Mouse (Mus musculus) gastrocnemius, adult 8-10 months (tissue): ENCODE results near the gene Lrrfip1. TPM values are rescaled to one million over a fixed set of nuclear protein-coding genes. Genes with fewer than 3 reads are reported as not detected.

ENCODE experiments used
- DNase-seq, 2 experiments: peaks; one replicate each; pipeline ENCODE4 v3.0.0; 2022; ENCODE audit warnings: low spot score in 2 of 2
- total RNA-seq, 4 experiments: library from RNA; stranded (reverse); gene quantifications; 2 replicates each; pipeline ENCODE4 v1.2.4; 2022

Lrrfip1 gene
- total RNA-seq, 4 experiments from 2014 or later = 104 to 126 (median 123) TPM

DNA sequence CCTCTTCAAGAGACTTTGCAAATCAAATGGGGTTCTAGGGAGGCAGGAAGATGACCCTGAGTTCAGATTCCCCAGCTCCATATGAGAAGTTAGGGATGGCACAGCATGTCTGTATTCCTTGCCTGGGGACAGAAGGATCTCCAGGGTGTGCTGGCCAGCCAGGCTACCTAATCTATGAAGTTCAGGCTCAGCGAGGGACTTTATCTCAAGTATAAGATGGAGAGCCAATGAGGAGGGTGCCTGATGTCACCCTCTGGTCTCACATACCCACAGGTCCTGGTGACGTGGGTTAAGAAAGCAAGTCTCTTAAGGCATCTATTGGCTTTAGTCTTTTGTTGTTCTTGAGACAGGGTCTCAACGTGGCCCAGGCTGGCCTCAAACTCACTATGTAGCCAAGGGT is 124.9 kb downstream of the Lrrfip1 start:
- DNase-seq = no peak

DNA sequence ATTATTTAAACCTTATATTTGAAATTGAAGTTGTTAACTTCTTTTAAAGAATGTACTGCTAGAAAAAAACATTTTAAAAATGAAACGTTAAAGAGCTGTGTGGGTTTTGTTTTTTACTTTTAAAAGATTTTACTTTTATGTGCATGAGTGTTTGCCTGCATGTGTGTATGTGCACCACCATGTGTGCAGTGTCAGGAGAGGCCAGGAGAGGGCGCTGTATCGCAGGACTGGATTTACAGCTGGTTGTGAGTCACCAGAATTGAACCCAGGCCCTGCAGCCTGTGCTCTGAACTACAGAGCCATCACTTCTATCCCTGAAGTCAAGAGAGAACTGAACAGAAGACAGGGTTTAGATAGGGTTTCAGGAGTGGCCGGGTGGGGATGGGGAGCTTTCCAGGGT is 130.3 kb downstream of the Lrrfip1 start:
- DNase-seq = no peak

DNA sequence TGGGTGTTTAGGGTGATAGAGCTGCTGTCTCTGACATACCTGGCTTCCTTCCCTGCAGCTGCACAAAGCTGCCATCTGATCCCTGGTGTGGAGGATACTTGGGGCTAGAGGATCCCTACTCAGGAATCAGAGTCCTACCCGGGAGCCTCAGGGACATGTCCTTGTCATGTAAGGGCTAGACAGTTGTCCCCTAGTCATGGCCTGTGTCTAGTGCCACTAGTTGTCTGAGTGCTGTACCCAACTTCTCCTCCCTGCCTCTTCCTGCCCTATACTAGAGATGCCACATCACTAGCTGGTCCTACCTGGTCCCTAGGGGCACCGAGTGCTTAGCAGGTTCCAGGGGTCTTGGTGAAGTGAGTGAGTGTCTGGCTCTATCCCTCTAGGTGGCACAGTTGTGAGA is 138.5 kb downstream of the Lrrfip1 start:
- no peak for DNase-seq

DNA sequence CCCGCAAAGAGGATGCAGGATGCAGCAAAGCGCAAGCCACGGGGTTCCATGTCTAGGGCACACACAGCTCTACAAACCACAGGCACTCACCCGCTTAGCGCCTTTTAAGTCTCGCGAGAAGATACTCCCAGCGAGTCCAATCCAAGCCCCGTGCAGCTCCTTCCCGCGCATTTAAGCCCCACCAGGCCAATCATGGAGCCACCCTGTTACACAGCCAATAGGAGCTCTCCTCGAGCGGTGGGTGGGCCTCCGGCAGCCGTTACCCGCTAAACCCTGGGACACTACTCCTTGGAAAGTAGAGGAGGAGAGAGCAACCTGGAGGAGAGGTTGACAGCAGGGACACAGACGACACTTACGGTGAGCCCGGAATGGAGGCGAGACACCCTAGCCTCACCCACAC is 146.3 kb downstream of the Lrrfip1 start, which contains the start of gene Rbm44:
TSS of gene Rbm44 (plus strand) at position 277 of the 400 bp plus-strand sequence.
- DNase-seq = no peak

DNA sequence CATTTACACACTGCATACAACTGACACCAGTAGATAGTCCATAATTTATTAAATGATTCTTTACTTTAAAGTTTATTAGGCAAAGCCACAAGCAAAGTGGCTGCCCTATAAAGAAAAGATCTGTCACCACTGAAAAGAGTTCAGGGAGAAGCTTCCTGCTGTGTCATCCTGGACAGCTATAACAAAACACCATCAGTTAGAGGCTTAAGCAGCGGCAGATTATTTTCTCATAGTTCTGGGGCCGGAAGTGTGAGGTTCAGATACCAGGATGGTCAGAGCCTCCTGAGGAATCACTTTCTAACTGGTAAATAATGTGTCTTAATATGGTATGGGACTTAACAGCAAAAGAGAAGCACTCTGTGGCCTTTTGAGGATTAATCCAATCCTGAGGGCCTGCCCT is 153.0 kb downstream of the Lrrfip1 start:
- no peak for DNase-seq

DNA sequence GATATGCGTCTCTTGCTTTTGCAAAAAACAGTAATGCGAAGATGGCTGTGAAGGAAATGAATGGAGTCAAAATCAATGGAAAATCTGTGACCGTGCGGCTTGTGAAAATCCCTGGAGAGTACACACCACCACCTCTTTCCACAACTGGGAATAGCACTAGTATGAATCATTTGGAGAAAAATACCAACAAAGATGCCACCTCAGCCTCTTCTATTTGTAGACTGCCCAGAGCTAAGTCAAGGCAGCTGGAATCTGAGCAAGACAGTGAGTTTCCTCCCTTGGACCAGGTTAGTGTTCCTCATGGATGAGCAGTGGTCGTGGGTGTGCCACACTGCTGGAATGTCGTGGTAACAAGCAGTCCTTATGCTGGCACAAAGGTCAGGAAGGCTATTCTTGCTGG is 168.3 kb downstream of the Lrrfip1 start:
- DNase-seq = no peak

DNA sequence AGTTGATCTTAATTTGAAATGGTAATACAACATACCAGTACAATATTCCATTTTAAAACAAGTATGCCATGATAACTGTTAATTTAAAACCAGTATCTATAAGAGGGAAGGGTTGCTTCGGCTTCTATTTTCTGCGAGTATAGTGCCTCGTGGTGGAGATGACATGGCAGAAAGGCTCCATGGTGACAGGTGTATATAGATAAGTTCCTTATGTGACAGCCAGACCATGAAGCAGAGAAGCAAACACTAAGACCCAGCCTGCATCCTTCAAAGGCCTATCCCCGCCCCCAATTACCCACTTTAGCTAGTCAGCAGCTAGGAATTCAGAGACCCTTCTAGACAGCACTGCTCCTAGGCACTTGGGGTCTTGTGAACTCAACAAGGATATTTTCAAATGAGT is 170.6 kb downstream of the Lrrfip1 start:
- DNase-seq = no peak

DNA sequence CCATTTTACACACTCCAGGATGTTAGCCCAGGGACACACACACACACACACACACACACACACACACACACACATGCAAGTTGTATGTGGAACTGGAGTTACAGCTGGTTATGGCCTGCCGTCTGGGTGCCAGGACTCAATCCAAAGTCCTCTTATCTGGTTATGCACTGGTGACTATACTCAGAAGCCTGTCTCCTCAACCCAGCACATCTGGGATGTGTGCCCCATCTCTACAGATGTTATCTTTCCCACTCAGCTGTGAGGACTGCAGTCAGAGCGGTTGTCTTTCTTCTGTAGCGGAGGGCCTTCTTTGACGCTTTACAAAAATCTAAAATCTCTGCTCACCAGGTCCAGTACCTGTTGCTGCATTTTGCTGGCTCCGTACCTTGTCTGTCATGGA is 176.3 kb downstream of the Lrrfip1 start:
- DNase-seq = no peak

DNA sequence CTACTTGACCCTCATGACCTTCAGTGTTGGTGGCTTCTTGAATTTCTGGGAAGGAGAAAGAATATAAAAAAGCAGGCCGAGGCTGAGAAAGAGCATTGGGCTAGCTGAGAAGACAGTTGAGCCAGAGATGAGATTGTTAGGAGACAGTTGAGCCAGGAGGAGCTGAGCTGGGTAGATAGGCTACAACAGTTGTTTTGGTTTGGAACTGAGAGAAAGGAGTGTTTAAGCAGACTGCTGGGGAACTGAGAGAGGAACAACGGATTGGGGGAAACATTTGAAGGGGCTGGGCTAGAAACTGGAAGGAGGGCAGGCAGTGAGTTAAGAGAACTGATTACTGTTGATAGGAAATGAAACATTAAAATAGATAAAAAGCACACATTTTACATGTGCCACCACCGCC is 177.5 kb downstream of the Lrrfip1 start:
- no peak for DNase-seq

DNA sequence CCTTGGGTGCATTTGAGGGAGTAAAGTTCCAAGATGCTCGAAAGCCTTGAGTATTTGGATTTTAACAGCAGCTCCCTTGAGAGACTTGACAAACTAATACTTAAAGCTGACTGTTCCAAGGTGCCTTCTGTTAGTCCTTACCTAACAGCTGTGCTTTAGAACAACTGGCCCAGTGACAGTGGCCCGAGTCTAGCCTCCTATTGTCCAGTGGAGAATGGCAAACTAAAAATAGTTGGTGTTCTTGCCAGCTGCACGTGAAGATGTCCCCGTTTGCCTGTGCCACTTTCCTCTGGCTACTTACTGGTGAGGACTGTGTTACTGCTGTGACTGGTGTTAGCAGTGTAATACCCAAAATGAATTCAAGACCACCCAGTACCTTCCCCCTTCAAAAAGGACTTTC is 178.3 kb downstream of the Lrrfip1 start:
- DNase-seq = no peak

Other genes starting within 250 kb of the Lrrfip1 start
- 10 to 100 TPM; 12.8 to 21.0 (median 16.7) TPM for gene Col6a3, start 154.8 kb upstream of the Lrrfip1 start, total RNA-seq
- gene Mlph, start 83.7 kb upstream of the Lrrfip1 start, total RNA-seq = under 1 TPM; 0.27 to 0.54 (median 0.31) TPM
- gene Prlh, start 45.6 kb upstream of the Lrrfip1 start, total RNA-seq = not detected
- not detected for gene Rab17, start 29.1 kb upstream of the Lrrfip1 start, total RNA-seq
- not detected for gene Rbm44, start 146.4 kb downstream of the Lrrfip1 start, total RNA-seq
- gene Ramp1, start 181.1 kb downstream of the Lrrfip1 start, total RNA-seq = 10 to 100 TPM; 10.7 to 19.5 (median 15.8) TPM